Mouse (Mus musculus) spleen, adult 2 months (tissue): ENCODE results near the gene Cdr2. TPM values are rescaled to one million over a fixed set of nuclear protein-coding genes. Genes with fewer than 3 reads are reported as not detected.
"Not testable (repeated sequence)": the region's sequence is repeated elsewhere in the genome, so short reads cannot be mapped to it uniquely, and the experiment has no call there.

Source experiments
- DNase-seq, 2 experiments: peaks; one replicate each; pipeline versions ENCODE4 v3.0.0 to v3.0.0-alpha.2; 2012 to 2021; ENCODE audit warnings: low spot score in 2 of 2, low read depth in 1 of 2
- H3K27ac ChIP-seq: fragments of 200-500 bp; 2 replicates; pipeline ENCODE4 v1.5.1; 2012; ENCODE audit warnings: low read length, inconsistent platforms; ENCODE audit not compliant: insufficient read depth
- H3K27me3 ChIP-seq: fragments of 200-500 bp; 2 replicates; pipeline ENCODE4 v1.6.1; 2012; ENCODE audit warnings: mild to moderate bottlenecking, moderate library complexity, low read length, inconsistent platforms; ENCODE audit not compliant: control insufficient read depth, insufficient read depth
- H3K36me3 ChIP-seq: fragments of 200-500 bp; 2 replicates; pipeline ENCODE4 v1.6.1; 2012; ENCODE audit warnings: mild to moderate bottlenecking, low read length, inconsistent platforms; ENCODE audit not compliant: control insufficient read depth, insufficient read depth
- H3K4me1 ChIP-seq: fragments of 200-500 bp; 2 replicates; pipeline ENCODE4 v1.6.1; 2011; ENCODE audit warnings: inconsistent platforms; ENCODE audit not compliant: control insufficient read depth, insufficient read depth, insufficient read length
- H3K4me3 ChIP-seq: fragments of 200-500 bp; 2 replicates; pipeline ENCODE4 v1.5.1; 2011; ENCODE audit warnings: mild to moderate bottlenecking, inconsistent platforms; ENCODE audit not compliant: insufficient read depth, insufficient read length; ENCODE audit errors: extremely low read depth
- CTCF ChIP-seq: fragments of 200-500 bp; IDR thresholded peaks from 2 replicates; pipeline ENCODE4 v1.5.1; 2011; ENCODE audit warnings: mild to moderate bottlenecking, inconsistent platforms; ENCODE audit not compliant: insufficient read depth, insufficient read length, insufficient replicate concordance; ENCODE audit errors: extremely low read depth
- POLR2A ChIP-seq: fragments of 200-500 bp; IDR thresholded peaks from 2 replicates; pipeline ENCODE4 v1.6.1; 2011; ENCODE audit warnings: low read depth, low read length, inconsistent platforms
- WGBS: fragments of 180-500 bp; shearing (Covaris S2); methylation state at CpG from one replicate; pipeline ENCODE4 v1.1.7; 2018; 5-methylcytosine and 5-hydroxymethylcytosine counted together
- polyA plus RNA-seq: library from polyadenylated mRNA; depleted of rRNA; stranded (reverse); fragments of >200 nt; gene quantifications from 2 replicates; pipeline ENCODE4 v1.2.3, GENCODE M21; 2012

Cdr2 gene
- polyA plus RNA-seq, 1 experiment, result 57.4 TPM

- no peaks in the 10 kb centered on the region for H3K4me1 ChIP-seq
- no peaks in the 10 kb centered on the region for H3K27me3 ChIP-seq
- no peak for DNase-seq
- no peak for TF ChIP-seq POLR2A
- TF ChIP-seq CTCF, result no peak
- H3K27ac ChIP-seq, result no peak overlapping the region
- 77% methylated on average over 7 of the region's 7 CpGs for WGBS
- H3K4me3 ChIP-seq, result no peak overlapping the region
- H3K36me3 ChIP-seq, result no peaks in the 10 kb centered on the region
These were observed 12.9 kb downstream of the Cdr2 start for GRCm38 (mm10) chr7:120969221-120969620.

GRCm38 (mm10) chr7:120963126-120963525, 19.0 kb downstream of the Cdr2 start:
- H3K4me3 ChIP-seq, result no peak overlapping the region
- no peak for DNase-seq
- no peak for TF ChIP-seq CTCF
- no peak for TF ChIP-seq POLR2A
- no peak overlapping the region for H3K27ac ChIP-seq
- WGBS, result 85% methylated on average over 5 of the region's 5 CpGs
- no peaks in the 10 kb centered on the region for H3K27me3 ChIP-seq
- H3K4me1 ChIP-seq, result no peaks in the 10 kb centered on the region
- 0 out of 2 replicates have a peak, but pooled peaks cover 1% of the 10 kb centered on the region for H3K36me3 ChIP-seq

- Histone ChIP-seq H3K4me3 (no peak overlapping the region), H3K27me3 (no peaks in the 10 kb centered on the region), H3K4me1 (no peaks in the 10 kb centered on the region), H3K36me3 (peaks cover 3% of the 10 kb centered on the region; the same call in 1 of the 2 replicates), H3K27ac (no peak overlapping the region)
- no peak for TF ChIP-seq CTCF
- TF ChIP-seq POLR2A, result no peak
- 88% methylated on average over 3 of the region's 3 CpGs for WGBS
- no peak for DNase-seq
These were observed 20.2 kb downstream of the Cdr2 start for GRCm38 (mm10) chr7:120961893-120962292.

- WGBS, result 87% methylated on average over 6 of the region's 6 CpGs
- H3K27me3 ChIP-seq, result no peaks in the 10 kb centered on the region
- H3K36me3 ChIP-seq, result peaks cover 3% of the 10 kb centered on the region; the same call in 1 of the 2 replicates
- no peaks in the 10 kb centered on the region for H3K4me1 ChIP-seq
- TF ChIP-seq CTCF, result no peak
- no peak overlapping the region for H3K27ac ChIP-seq
- DNase-seq, result no peak
- H3K4me3 ChIP-seq, result no peak overlapping the region
These were observed 21.5 kb downstream of the Cdr2 start for GRCm38 (mm10) chr7:120960601-120961000.

GRCm38 (mm10) chr7:120960116-120960515, 22.0 kb downstream of the Cdr2 start:
- Histone ChIP-seq H3K27me3 (no peaks in the 10 kb centered on the region), H3K27ac (no peak overlapping the region), H3K4me3 (no peak overlapping the region), H3K4me1 (no peaks in the 10 kb centered on the region), H3K36me3 (peaks cover 3% of the 10 kb centered on the region; the same call in 1 of the 2 replicates)
- no peak for TF ChIP-seq POLR2A
- TF ChIP-seq CTCF, result no peak
- WGBS, result 93% methylated on average over 2 of the region's 2 CpGs
- DNase-seq, result no peak

- H3K4me3 ChIP-seq, H3K36me3 ChIP-seq, H3K27me3 ChIP-seq, H3K27ac ChIP-seq, DNase-seq, H3K4me1 ChIP-seq: not testable (repeated sequence)
- WGBS, result 93% methylated on average over 7 of the region's 7 CpGs
These were observed 28.5 kb downstream of the Cdr2 start for GRCm38 (mm10) chr7:120953591-120953990.

GRCm38 (mm10) chr7:120943936-120944509, 38.1 kb downstream of the Cdr2 start:
- TF ChIP-seq POLR2A (no peak), CTCF (no peak)
- DNase-seq, result no peak
- Histone ChIP-seq H3K4me1 (no peaks in the 10 kb centered on the region), H3K4me3 (no peak overlapping the region), H3K27ac (no peak overlapping the region), H3K36me3 (peaks cover 40% of the 10 kb centered on the region), H3K27me3 (no peaks in the 10 kb centered on the region)
- 74% methylated on average over 6 of the region's 8 CpGs for WGBS

- Histone ChIP-seq H3K4me3 (no peak overlapping the region), H3K27me3 (no peaks in the 10 kb centered on the region), H3K27ac (no peak overlapping the region), H3K4me1 (no peaks in the 10 kb centered on the region), H3K36me3 (peaks cover 49% of the 10 kb centered on the region)
- TF ChIP-seq CTCF (no peak), POLR2A (no peak)
- 95% methylated on average over 1 of the region's 1 CpGs for WGBS
- DNase-seq, result no peak
These were observed 39.6 kb downstream of the Cdr2 start for GRCm38 (mm10) chr7:120942506-120942905.
